Mouse (Mus musculus): ENCODE measurements at regions not wholly inside any gene's neighbourhood (a gene's known extent, or its start where the extent isn't known, plus 50 kb on each side); places are given as distances from the start of the nearest gene placed in this dataset.

DNA sequence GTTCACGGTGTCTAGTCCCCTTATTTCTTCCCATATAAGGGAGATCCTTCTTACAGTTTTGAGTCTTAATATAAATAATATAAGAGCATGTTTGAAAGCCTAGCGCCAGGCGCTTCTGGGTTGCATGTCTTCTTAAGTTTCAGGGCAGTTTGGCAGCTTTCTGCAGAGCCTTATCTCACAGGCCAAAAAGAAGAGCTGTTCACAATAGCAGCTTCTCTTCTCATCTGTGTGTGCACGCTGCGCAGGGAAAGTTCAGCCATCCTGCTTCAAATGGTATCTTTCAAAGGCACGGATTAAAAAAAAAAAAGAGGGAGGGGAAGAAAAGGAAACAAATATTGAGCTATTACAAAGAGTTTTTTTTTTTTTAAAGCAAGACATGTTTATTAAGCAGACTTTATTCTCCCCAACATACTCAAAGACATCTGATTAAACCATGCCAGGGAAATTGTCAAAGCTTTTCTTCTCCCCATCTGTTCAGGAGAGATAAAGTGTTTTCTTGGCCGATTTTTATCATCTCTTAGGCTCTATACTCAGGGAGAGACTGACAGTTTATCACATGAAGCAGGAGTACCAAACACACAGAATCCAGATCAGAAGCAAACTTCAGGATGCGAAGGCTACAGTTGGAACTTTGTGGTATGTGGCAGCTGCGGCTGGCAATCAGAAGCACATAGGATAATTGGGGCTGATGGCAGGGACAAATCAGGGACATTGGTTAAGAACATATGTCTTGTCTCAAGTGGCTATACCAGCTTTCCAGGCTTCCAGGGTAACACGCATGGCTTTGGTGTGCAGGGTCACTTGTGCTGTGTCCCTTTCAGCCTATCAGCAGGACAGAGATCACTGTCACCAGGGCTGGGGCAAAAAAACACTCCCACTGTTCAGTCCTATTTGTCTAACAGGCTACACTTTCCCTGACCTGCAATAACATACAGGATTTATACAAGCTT, 206.9 kb upstream of the Pfkp start:
- TF ChIP-seq POLR2A (IDR thresholded peaks at IDR 0.05; ENCODE audit: extremely low read depth, insufficient read depth, low read length) (no peak), CTCF (IDR thresholded peaks at IDR 0.05; ENCODE audit: extremely low read depth, insufficient read depth, low read length) (no peak)
